Mouse (Mus musculus) heart, embryonic 14.5 days (tissue): ENCODE data around the gene Gng8. TPM values are rescaled to one million over a fixed set of nuclear protein-coding genes. Genes with fewer than 3 reads are reported as not detected.

ENCODE experiments used
- ATAC-seq: fragments of 200-750 bp; cut with Nextera tagmentation; 2 replicates; pipeline ENCODE4 v1.8.0; 2017; ENCODE audit warnings: low read depth, moderate TSS enrichment; ENCODE audit not compliant: insufficient number of reproducible peaks, insufficient read depth, low FRiP score
- H3K27ac ChIP-seq, 2 experiments: fragments of 200-500 bp in 1 of 2; fragments of 300-500 bp in 1 of 2; sonication (generic) in 1 of 2; replicated peaks in 1 of 2; 2 replicates each; pipeline ENCODE4 v1.5.1; 2012 to 2014; ENCODE audit warnings: low read depth in 2 of 2, low read length in 2 of 2, control low read depth in 1 of 2, mild to moderate bottlenecking in 1 of 2, mixed read lengths in 1 of 2; ENCODE audit not compliant: control insufficient read depth in 1 of 2, insufficient read depth in 1 of 2
- H3K27me3 ChIP-seq: fragments of 300-500 bp; sonication (generic); 2 replicates; pipeline ENCODE4 v1.6.1; 2014; ENCODE audit warnings: mild to moderate bottlenecking, low read length, control low read depth; ENCODE audit not compliant: control insufficient read depth, insufficient read depth
- H3K36me3 ChIP-seq: fragments of 300-500 bp; sonication (generic); 2 replicates; pipeline ENCODE4 v1.6.1; 2014; ENCODE audit warnings: mild to moderate bottlenecking, control low read depth, low read length, mixed read lengths; ENCODE audit not compliant: control insufficient read depth, insufficient read depth
- H3K4me1 ChIP-seq, 2 experiments: fragments of 200-500 bp in 1 of 2; fragments of 300-500 bp in 1 of 2; sonication (generic) in 1 of 2; 2 replicates each; pipeline ENCODE4 v1.6.1; 2012 to 2014; ENCODE audit warnings: low read length in 2 of 2, control low read depth in 1 of 2, mixed read lengths in 1 of 2; ENCODE audit not compliant: control insufficient read depth in 2 of 2, insufficient read depth in 2 of 2
- H3K4me2 ChIP-seq: fragments of 300-500 bp; sonication (generic); 2 replicates; pipeline ENCODE4 v1.6.1; 2014; ENCODE audit warnings: mild to moderate bottlenecking, low read length
- H3K4me3 ChIP-seq, 2 experiments: fragments of 200-500 bp in 1 of 2; fragments of 300-500 bp in 1 of 2; sonication (generic) in 1 of 2; 2 replicates each; pipeline ENCODE4 v1.5.1; 2012 to 2014; ENCODE audit warnings: low read length in 2 of 2, mild to moderate bottlenecking in 2 of 2, control low read depth in 1 of 2, low read depth in 1 of 2, moderate library complexity in 1 of 2; ENCODE audit not compliant: control insufficient read depth in 1 of 2, insufficient read depth in 1 of 2
- H3K9ac ChIP-seq: fragments of 300-500 bp; sonication (generic); 2 replicates; pipeline ENCODE4 v1.6.1; 2014; ENCODE audit warnings: mild to moderate bottlenecking, low read length
- H3K9me3 ChIP-seq: fragments of 300-500 bp; sonication (generic); 2 replicates; pipeline ENCODE4 v1.6.1; 2016; ENCODE audit warnings: low read length, control low read depth; ENCODE audit not compliant: control insufficient read depth
- WGBS: fragments of 180-500 bp; shearing (Covaris S2); extraction: QIAGEN DNeasy Blood & Tissue Kit; methylation state at CpG from one replicate; pipeline ENCODE4 v1.1.7; 2014; 5-methylcytosine and 5-hydroxymethylcytosine counted together
- polyA plus RNA-seq: library from polyadenylated mRNA; unstranded; fragments of >200 nt; fragmentation: Nextera tagmentation; extraction: Ambion mirVana; gene quantifications from 2 replicates; pipeline ENCODE4 v1.2.1, GENCODE M21; 2014

The Gng8 gene
- polyA plus RNA-seq, 1 experiment from 2014 or later, result 6.9 TPM

- H3K36me3 ChIP-seq, result peaks cover 73% of the 10 kb centered on the region
- no peaks in the 10 kb centered on the region for H3K27me3 ChIP-seq
- no peak for ATAC-seq
- peak overlapping the region; percentile 38; the same call in 1 of the 2 replicates for H3K9ac ChIP-seq
- 77% methylated on average over 13 of the region's 13 CpGs for WGBS
- no peaks in the 10 kb centered on the region for H3K9me3 ChIP-seq
- H3K27ac ChIP-seq, result no peak overlapping the region; a peak in 1 of 4 replicates
- H3K4me3 ChIP-seq, result no peak overlapping the region
- H3K4me1 ChIP-seq, result peaks cover 21 to 48% of the 10 kb centered on the region in 2 experiments
- H3K4me2 ChIP-seq, result no peak overlapping the region
Measured at GRCm38 (mm10) chr7:16919395-16920149, 28.0 kb downstream of the Gng8 start.

GRCm38 (mm10) chr7:16920150-16920579, 28.6 kb downstream of the Gng8 start:
- no peaks in the 10 kb centered on the region for H3K9me3 ChIP-seq

GRCm38 (mm10) chr7:16920818-16921791, 29.5 kb downstream of the Gng8 start:
- no peak for ATAC-seq
- Histone ChIP-seq H3K4me2 (peak overlapping the region; percentile 93), H3K9me3 (no peaks in the 10 kb centered on the region), H3K4me3 (peak overlapping the region in 1 of 2 experiments; percentile 16; a peak in 2 of 4 replicates), H3K27ac (peak overlapping the region in 1 of 2 experiments; percentile 42; a peak in 2 of 4 replicates), H3K27me3 (no peaks in the 10 kb centered on the region), H3K36me3 (peaks cover 58% of the 10 kb centered on the region), H3K9ac (peak overlapping the region; percentile 99), H3K4me1 (peaks cover 21 to 48% of the 10 kb centered on the region in 2 experiments)
- WGBS, result 49% methylated on average over 21 of the region's 21 CpGs

More at GRCm38 (mm10) chr7:16920150-16920579, 28.6 kb downstream of the Gng8 start:
- Histone ChIP-seq H3K36me3 (peaks cover 68% of the 10 kb centered on the region), H3K27me3 (no peaks in the 10 kb centered on the region), H3K27ac (no peak overlapping the region; a peak in 1 of 4 replicates), H3K9ac (peak overlapping the region; percentile 38; the same call in 1 of the 2 replicates), H3K4me2 (no peak overlapping the region), H3K4me1 (peaks cover 21 to 48% of the 10 kb centered on the region in 2 experiments), H3K4me3 (no peak overlapping the region)
- 89% methylated on average over 7 of the region's 7 CpGs for WGBS
- ATAC-seq, result no peak

GRCm38 (mm10) chr7:16921881-16922335, 30.3 kb downstream of the Gng8 start:
- no peak for ATAC-seq
- peak overlapping the region; percentile 16 to 42; a peak in 2 of 4 replicates for H3K27ac ChIP-seq
- H3K9me3 ChIP-seq, result no peaks in the 10 kb centered on the region
- 38% methylated on average over 6 of the region's 6 CpGs for WGBS
- peak overlapping the region in 1 of 2 experiments; percentile 96; a peak in 2 of 4 replicates for H3K4me3 ChIP-seq
- H3K27me3 ChIP-seq, result no peaks in the 10 kb centered on the region
- H3K4me1 ChIP-seq, result peaks cover 20 to 40% of the 10 kb centered on the region in 2 experiments
- H3K4me2 ChIP-seq, result peak overlapping the region; percentile 93
- H3K9ac ChIP-seq, result peak overlapping the region; percentile 99
- peaks cover 50% of the 10 kb centered on the region for H3K36me3 ChIP-seq

- Histone ChIP-seq H3K27ac (no peak overlapping the region), H3K4me2 (peak overlapping the region; percentile 93), H3K4me3 (peak overlapping the region; percentile 89 to 96), H3K36me3 (peaks cover 45% of the 10 kb centered on the region), H3K27me3 (no peaks in the 10 kb centered on the region), H3K9ac (peak overlapping the region; percentile 99), H3K4me1 (peaks cover 18 to 37% of the 10 kb centered on the region in 2 experiments), H3K9me3 (no peaks in the 10 kb centered on the region)
- no peak for ATAC-seq
- 49% methylated on average over 10 of the region's 10 CpGs for WGBS
Measured at GRCm38 (mm10) chr7:16922360-16922973, 30.9 kb downstream of the Gng8 start.

- ATAC-seq, result no peak
- 0% methylated on average over 48 of the region's 57 CpGs for WGBS
- peak overlapping the region; percentile 99 for H3K9ac ChIP-seq
- H3K27me3 ChIP-seq, result no peaks in the 10 kb centered on the region
- H3K4me1 ChIP-seq, result peaks cover 18 to 37% of the 10 kb centered on the region in 2 experiments
- peak overlapping the region; percentile 88 to 95 for H3K27ac ChIP-seq
- no peaks in the 10 kb centered on the region for H3K9me3 ChIP-seq
- peaks cover 35% of the 10 kb centered on the region for H3K36me3 ChIP-seq
- peak overlapping the region; percentile 89 to 96 for H3K4me3 ChIP-seq
- peak overlapping the region; percentile 93 for H3K4me2 ChIP-seq
Measured at GRCm38 (mm10) chr7:16923283-16924036, 31.9 kb downstream of the Gng8 start.
